Mouse (Mus musculus): ENCODE results near the gene Serac1.

Serac1 gene

DNA sequence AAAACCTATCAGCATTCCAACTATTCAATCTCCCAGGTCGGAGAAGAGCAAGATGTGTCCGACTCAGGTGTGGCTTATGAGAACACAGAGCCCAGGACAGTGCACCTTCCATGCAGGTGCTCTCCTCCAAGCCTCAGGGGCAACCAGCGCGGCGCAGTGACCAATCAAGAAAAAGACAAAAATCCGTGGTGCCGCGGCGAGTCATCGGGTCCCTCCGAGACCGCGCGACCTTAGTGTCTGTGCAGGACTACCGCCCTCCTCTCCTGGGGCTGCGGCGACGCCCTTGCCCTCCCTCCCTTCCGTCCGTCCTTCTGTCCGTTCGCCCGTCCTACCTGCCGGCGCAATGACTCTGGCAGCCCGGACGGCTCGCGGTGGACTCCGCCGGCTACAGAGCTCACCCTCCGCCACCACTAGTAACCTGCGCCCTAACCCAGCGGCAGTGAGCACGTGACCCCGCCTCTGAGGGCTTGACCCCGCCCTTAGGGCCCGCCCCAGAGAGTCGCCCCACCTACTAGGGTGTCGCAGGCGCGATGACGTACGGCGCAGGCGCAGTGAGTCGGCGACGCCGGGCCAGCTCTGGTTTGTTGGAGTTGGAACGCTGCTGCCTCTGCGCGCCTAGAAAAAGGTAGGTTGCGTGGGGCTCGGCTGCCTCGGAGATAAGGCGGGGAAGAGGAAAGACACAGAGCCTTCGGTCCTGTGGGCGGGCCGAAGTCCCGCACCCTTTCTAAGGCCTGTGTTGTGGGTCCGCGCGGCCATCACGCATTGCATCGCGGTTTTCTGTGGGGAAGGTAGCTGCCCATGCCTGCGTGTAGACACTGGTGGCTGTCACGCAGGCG lies at the start of gene Serac1, which contains the start of gene Gtf2h5:
TSS of gene Serac1 (minus strand) at position 455 of the 836 bp plus-strand sequence.
TSS of gene Gtf2h5 (plus strand) at position 500 of the 836 bp plus-strand sequence.
- peak; percentile 97 to 99 for DNase-seq (ENCODE audit: low spot score in 2 of 2)

DNA sequence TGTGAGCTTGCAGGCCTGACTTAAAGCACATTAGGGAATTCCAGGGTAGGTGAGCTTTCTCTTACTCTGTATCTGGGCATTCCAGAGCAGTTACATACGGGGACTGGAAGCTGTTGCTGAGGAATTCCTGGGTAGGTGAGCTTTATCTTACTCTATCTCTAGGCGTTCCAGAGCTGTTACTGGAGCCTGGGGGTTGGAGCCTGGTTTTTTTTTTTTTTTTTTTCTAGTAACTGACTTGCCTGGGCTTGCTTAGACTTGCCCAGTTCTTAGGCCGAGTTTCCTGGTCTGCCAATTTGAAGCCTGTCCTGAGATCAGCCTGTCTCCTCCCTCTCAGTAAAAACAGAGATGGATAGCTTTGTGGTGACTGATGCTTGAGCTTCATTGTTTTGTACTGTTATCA lies 48.5 kb upstream of the Serac1 start:
- no peak for DNase-seq (ENCODE audit: low spot score in 2 of 2)

DNA sequence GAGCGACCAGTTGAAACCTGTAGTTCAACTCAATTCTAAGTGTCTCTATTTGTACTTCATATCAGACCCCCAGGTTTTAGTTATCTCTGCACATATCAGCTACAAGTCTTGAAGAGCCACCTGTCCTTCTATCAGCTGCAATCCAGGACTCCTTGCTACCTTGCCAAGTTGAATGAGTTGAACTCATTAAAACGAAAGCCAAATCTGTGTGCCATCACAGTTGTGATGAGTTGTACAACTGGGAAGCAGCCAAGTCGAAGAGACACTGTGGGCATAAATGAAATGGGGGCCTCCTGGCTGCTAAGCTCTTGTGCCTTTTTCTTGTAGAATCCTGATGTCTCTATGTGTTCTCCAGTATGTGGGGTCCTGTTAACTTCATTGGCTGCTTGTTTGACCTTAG lies 45.9 kb upstream of the Serac1 start:
- DNase-seq (ENCODE audit: low spot score in 2 of 2), result no peak

DNA sequence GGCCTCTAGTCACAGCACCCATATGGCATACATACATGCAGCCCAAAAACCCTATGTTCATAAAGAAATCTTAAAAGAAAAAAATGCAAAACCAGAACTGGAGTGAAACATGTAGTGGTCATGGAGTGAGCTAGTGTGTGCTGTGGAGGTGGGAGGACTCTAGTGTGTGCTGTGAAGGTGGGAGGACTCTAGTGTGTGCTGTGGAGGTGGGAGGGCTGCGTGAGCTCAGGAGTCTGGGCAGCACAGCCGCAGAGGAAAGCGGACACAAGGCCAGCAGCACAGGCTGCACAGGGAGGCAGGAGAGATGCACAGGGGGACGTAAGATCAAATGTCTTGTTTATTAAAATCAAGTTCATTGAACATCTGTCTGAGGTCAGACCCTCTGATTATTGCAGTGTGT lies 44.2 kb upstream of the Serac1 start:
- no peak for DNase-seq (ENCODE audit: low spot score in 2 of 2)

DNA sequence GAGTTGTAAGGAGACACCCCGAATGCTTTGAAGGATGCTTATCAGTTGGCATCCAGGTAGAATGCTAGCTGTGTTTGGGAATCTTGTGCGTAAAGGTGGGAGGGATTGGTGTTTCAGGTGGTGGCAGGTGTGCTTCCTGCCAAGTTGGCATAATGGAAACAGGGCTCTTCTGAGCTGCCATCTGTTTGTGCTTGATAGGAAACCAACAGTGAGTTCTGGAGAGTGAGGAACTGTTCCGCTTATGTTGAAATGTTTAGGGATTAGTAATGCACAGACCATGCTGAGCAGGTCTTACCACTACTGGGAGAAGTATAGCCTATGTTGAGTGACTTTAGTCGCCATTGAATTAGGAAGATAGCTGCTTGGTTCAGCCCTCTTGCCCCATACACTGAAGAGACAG lies 39.3 kb upstream of the Serac1 start:
- DNase-seq (ENCODE audit: low spot score in 2 of 2), result no peak

DNA sequence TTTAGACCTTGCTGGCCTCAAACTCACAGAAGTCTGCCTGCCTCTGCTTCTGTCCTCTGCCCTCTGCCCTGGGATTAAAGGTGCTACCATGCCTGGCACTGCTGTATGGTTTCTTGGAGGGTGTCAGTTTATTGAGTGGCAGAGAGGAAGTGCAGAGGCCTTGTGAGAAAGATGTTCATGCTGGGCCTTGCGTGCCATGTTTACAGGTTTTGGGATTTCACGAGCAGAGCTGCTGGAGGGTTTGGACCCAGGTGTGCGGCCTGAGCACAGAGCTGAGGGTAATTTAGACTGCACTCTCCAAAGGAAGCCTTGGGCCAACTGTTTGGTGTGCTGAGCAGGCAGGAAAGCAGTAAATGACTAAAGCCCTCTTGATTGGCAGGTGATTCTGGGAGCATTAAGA lies 38.4 kb upstream of the Serac1 start:
- no peak for DNase-seq (ENCODE audit: low spot score in 2 of 2)

DNA sequence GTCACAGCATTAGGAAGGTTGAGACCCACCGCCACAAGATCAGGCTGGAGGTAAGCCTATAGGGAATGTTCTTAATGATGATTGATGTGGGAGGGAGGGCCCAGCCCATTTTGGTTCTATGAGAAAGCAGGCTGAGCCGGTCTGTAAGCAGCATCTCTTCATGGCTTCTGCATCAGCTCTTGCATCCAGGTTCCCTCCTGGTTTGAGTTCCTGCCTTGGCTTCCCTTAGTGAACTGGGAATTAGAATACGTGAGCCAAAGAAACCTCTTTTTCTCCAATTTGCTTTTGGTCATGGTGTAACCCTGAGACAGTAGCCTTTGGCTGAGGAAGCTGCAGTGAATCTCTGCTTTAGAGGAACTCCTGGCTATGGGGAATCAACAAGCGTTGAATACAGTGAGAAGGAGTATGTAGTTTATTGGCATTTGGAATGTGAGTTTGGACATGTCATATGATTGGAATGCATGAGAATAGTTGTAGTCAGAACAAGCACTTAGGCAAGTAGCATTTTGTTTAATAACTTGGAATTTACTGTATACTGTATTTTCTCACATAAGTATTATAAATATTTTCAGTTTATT lies 37.7 kb upstream of the Serac1 start:
- no peak for DNase-seq (ENCODE audit: low spot score in 2 of 2)

DNA sequence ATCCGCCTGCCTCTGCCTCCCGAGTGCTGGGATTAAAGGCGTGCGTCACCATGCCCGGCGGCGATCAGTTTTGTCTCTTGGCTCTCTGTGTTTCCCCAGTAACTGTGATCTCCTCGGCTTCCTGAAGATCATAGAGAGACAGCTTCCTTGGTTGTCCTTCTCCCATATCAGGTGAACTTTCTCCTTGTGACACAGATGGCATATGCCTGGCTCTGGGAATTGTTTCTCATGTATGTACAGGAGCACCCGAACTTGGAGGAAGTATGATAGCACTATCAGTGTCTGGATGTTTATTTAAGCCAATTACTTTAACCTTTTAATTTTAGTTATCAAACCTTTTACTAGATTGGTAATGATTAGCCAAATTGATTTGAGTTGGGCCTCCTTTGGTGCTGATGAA lies 35.5 kb upstream of the Serac1 start:
- no peak for DNase-seq (ENCODE audit: low spot score in 2 of 2)

DNA sequence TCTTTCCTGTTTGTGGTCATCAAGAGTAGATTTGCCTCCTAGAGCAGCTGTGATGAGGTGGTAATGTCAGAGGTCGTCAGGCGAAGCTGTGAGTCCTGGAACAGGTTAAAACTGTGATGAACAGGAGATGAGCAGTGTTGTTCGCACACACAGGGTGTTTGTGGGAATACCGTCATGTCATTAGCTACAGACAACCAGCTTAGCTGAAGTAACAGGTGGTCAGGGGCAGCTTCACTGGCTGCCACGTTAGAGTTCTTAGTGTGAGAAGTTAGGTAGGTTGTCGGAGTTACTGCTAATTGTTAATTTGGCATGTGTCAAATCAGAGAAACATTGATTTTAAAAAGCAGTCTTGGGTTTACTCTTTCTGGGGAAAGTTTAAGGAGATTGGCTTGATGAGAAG lies 34.1 kb upstream of the Serac1 start:
- no peak for DNase-seq (ENCODE audit: low spot score in 2 of 2)

DNA sequence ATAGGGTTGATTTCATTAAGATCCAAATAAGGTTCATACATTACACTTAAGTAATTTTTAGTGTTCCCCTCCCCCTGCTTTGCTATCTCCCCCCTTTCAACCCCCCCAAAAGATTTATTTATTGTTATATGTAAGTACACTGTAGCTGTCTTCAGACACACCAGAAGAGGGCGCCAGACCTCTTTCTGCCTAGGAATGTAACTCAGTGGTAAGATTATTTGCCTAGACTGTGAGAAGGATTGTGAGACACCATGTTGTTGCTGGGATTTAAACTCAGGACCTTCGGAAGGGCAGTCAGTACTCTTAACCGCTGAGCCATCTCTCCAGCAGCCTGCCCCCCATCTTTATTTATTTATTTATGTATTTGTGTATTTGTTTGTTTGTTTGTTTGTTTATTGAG lies 31.4 kb upstream of the Serac1 start:
- no peak for DNase-seq (ENCODE audit: low spot score in 2 of 2)

DNA sequence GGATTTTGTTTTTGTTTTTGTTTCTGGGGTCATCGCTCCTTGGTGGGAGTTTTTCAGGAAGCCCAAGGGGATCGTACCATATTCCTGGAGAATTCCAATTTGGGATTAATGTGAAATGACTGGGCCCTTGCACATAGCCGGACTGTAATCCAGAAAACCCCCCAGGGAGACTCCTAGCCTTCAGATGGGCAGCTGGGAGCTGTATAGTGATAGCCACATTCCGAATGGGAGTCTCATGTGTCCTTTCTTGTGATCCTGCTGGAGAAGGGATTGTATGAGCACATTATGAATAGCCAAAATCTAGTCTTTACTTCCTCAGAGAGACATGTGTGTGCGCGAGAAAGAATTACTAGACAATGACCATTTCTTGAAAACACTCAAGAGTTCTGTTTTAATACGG lies 28.6 kb upstream of the Serac1 start:
- no peak for DNase-seq (ENCODE audit: low spot score in 2 of 2)

DNA sequence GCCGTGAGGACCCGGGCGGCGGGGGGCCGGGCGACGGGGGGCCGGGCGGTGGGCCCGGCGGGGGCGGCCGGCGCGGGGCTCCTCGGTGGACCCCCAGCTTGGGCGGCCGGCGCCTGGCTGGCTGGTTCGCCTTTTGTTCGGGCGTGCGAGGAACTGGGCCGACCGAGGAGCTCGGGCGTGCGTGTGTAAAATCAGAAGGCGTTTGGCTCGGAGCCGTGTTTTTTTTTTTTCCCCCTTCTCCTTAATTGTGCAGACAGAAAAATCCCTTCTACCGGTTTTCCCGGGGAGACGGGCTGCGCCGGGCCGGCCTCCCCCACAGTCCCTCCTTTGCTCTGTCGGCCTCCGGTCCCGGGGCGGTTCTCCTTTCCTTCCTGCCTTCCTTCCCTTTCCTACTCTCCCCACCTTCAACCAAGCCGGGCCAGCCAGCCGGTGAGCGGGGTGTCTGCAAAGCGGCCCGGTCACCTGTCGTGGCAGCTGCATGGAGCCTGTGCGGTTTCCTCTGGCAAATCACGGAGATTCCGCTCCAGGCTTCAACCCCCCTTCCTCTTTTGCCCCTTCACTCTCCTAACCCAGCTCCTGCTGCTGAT lies 27.6 kb upstream of the Serac1 start:
- DNase-seq (ENCODE audit: low spot score in 2 of 2), result peak in 1 of 2 experiments; percentile 4

DNA sequence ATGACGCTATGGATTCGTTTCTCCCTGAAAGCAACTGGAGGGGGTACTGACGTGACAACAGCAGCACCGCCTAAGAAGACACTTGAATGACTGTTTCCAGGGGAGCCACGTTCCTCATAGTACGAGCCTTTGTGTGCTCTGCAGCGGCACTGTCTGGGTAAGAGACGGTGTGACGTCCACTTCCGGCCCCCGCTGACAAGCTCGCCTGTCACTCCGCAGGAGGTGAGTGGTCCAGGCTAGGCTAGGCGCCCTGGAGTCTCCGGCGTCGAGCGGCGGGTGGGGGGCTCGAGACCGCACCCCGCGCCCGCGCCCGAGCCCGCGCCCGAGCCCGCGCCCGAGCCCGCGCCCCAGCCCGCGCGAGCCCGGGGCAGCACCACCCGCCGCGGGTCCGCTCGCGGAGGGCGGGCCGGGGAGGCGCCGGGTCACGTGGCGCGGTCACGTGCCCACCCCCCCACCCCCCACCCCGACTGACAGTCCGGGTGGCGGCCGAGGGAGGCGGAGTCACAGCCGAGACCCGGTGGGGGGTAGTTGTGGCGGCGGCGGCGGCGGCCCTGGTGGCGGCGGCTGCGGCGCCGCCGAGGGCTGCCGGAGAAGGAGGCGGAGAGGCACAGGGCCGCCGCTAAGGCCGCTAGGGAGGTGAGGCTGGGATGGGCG lies 26.9 kb upstream of the Serac1 start, which contains the start of gene Tulp4:
TSS of gene Tulp4 (plus strand) at position 77 of the 654 bp plus-strand sequence.
- peak; percentile 52 to 64 for DNase-seq (ENCODE audit: low spot score in 2 of 2)

DNA sequence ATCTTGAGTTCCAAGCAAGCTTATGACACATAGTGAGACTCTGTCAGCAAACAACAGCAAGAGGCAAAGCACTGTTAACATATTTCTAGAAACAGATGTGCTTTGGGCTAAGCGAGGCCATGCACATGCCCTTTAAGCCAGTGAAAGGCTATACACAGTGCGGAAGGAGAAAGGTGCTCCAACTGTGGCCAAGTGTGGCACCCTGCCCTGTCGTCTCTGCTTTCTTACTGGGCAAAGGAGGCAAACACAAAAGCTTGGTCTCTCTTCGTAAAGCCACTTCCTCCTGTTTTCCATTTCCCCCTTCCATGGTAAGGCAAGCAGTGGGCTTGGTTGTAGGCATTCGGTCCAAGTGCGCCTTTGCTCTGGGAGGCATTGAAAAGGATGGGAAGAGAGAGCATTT lies 24.0 kb upstream of the Serac1 start:
- no peak for DNase-seq (ENCODE audit: low spot score in 2 of 2)

DNA sequence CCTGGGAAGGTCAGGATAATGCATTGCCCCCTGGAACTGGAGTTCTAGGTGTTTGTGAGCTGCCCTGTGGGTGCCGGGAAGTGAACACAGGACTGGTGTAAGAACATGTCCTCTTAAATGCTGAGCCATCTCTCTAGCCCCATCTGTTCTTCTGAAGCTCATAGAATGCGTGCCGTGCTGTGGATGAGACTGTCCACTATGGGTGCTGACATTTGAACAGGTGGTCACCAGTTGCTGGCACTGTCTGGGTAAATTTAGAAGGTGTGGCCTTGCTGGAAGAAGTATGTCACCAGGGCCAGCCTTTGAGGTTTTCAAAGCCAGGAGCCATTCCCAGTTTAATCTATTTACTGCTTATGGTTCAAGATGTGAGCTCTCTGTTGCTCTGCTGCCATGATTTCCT lies 22.7 kb upstream of the Serac1 start:
- no peak for DNase-seq (ENCODE audit: low spot score in 2 of 2)

DNA sequence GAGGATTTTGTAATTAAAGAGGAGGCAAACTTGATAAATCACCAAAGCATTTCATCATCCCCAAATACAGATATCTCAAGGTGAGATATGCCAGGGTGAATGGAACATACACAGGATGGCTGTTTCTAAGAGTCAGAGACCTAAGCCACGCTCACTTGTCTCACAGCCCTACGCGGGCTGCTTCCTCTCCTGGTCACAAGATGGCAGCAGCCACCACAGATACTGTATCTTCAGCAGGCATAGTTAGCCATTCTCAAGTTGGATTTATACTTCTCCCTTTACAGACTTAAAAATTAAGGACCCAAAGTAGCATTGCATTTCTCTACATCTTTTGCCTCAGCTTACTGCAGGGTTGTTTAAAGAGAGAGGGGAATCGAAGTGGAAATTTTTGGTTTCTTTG lies 18.3 kb upstream of the Serac1 start:
- peak in 1 of 2 experiments; percentile 26 for DNase-seq (ENCODE audit: low spot score in 2 of 2)

DNA sequence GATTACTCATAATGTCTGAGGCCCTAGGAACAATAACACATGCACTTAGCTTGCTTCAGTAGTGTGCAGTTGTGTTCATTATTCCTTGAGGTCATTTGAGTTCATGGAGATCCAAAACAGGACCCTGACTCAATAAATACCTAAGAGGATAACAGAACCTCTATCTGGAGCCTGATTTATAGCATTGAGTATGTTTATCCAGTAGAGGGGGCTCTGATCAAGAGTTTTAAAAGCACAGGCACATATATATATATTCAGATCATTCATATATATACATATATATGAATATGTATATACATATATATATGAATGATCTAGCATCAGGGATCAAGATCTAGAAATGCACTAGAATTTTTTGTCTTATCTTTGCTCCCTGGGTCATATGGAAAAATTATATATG lies 16.0 kb upstream of the Serac1 start:
- DNase-seq (ENCODE audit: low spot score in 2 of 2), result no peak

DNA sequence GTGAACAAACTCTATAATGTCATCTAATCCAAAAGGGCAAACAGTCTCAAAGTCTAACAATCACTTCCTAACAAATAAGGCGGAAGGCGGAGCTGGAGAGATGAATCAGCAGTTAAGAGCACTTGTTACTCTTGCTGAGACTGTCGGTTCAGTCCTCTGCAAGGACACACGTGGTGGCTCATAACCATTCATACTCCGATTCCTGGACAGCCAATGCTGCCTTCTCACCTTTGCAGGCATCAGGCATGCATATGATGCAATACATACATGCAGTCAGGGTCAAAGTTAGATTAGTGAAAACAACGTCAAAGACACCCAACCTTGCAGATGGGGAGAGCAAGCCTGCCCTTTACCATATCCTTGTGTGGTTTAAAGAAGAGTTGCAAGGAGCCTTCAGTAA lies 12.1 kb upstream of the Serac1 start:
- DNase-seq (ENCODE audit: low spot score in 2 of 2), result no peak

DNA sequence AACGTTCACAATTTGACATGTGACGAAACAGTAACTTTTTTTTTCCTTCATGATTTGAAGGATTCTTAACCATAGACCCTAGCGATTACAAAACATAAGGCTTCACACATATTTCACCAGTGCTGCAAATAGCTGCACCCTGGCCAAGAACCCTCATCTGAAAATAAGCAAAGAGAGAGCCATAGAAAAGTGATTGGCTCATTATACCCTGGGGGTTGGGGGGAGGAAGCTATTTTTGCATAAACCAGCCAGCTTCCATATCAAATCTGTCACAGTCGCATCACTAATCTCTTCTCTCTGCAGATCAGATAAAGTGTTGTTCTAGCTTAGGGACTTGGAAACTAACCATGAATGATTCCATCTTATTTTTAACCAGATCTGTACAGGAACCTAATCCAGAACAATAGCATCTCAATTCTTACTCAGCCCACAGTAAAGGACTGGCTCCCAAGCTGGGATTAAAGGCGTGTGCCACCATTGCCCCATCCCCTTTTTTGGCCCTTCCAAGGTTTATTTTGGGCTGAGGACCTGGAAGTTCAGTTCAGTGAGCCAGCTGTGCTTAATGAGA lies 3.9 kb upstream of the Serac1 start:
- no peak for DNase-seq (ENCODE audit: low spot score in 2 of 2)

DNA sequence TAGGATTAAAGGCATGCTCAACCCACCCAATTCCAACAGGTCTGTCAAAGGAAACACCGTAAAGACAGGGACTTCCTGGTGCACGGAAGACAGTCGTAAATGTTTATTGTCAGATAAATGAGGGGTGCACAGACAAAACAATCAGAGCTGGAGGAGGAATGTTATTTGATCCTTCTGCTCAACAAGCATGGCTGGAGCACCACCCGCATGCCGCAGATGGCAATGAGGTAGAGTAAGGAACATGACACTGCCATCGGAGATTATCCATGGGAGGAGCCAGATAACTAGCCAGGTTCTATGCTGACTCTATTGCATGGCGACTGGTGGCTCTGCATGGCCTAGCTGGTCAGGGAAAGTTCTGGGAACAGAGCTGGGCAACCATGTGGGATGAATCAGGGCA lies 6.1 kb downstream of the Serac1 start:
- DNase-seq (ENCODE audit: low spot score in 2 of 2), result no peak

DNA sequence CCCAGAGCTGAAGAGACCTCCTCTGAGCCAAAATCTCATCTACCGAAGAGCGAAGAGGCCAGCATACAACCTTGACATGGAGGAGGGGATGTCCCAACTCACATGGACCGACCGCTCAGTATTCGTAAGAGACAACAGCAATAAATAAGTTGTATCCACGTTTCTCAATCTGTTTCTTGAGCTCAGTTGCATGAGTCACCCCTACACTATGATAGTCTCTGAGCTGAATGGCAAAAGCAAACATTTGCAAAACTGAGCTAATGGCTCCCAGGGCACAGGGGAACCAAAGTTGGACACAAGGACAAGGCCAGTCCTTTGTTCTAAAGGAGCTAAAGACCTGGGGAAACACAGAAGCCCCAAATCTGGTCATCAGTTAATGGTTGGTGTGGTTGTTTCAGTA lies 9.7 kb downstream of the Serac1 start:
- no peak for DNase-seq (ENCODE audit: low spot score in 2 of 2)

DNA sequence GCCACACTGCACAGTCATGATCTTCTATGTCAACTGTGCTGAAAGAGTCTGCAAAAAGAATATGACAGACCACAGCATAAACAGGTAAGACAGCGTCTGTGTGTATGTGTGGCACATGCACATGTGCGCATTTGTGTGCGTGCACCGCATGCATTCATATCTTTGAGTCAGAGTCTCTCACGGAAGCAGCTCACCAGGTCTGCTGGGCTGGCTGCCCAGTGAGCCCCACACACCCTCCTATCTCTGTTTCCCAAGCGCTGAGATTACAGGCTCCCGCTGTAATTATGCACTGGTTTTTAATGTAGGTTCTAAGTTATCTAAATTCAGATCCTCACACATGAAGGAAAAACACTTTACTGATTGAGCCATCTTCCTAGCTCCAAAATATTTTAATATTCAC lies 11.9 kb downstream of the Serac1 start:
- no peak for DNase-seq (ENCODE audit: low spot score in 2 of 2)

Data from spleen, postnatal 14 days (tissue).